Mouse (Mus musculus) neural tube, embryonic 15.5 days (tissue): ENCODE measurements around the gene Arfgap2. TPM values are rescaled to one million over a fixed set of nuclear protein-coding genes. Genes with fewer than 3 reads are reported as not detected.

Source experiments
- ATAC-seq: fragments of 200-750 bp; cut with Nextera tagmentation; 2 replicates; pipeline ENCODE4 v1.8.0; 2017; ENCODE audit warnings: mild to moderate bottlenecking, moderate TSS enrichment, moderate library complexity; ENCODE audit not compliant: low FRiP score
- H3K27ac ChIP-seq: fragments of 300-500 bp; sonication (generic); replicated peaks from 2 replicates; pipeline ENCODE4 v1.5.1; 2015; ENCODE audit warnings: mild to moderate bottlenecking, inconsistent platforms
- H3K27me3 ChIP-seq: fragments of 300-500 bp; sonication (generic); replicated peaks from 2 replicates; pipeline ENCODE4 v1.6.1; 2015; ENCODE audit warnings: inconsistent platforms
- H3K36me3 ChIP-seq: fragments of 300-500 bp; sonication (generic); 2 replicates; pipeline ENCODE4 v1.6.1; 2015; ENCODE audit warnings: inconsistent platforms
- H3K4me1 ChIP-seq: fragments of 300-500 bp; sonication (generic); 2 replicates; pipeline ENCODE4 v1.6.1; 2015; ENCODE audit warnings: inconsistent platforms
- H3K4me2 ChIP-seq: fragments of 300-500 bp; sonication (generic); 2 replicates; pipeline ENCODE4 v1.6.1; 2015; ENCODE audit warnings: inconsistent platforms, mild to moderate bottlenecking, moderate library complexity
- H3K4me3 ChIP-seq: fragments of 300-500 bp; sonication (generic); replicated peaks from 2 replicates; pipeline ENCODE4 v1.5.1; 2015; ENCODE audit warnings: mild to moderate bottlenecking, inconsistent platforms
- H3K9ac ChIP-seq: fragments of 300-500 bp; sonication (generic); replicated peaks from 2 replicates; pipeline ENCODE4 v1.6.1; 2015; ENCODE audit warnings: mild to moderate bottlenecking, inconsistent platforms
- H3K9me3 ChIP-seq: fragments of 300-500 bp; sonication (generic); replicated peaks from 2 replicates; pipeline ENCODE4 v1.6.1; 2016; ENCODE audit warnings: inconsistent platforms
- WGBS: fragments of 180-500 bp; shearing (Covaris S2); methylation state at CpG from one replicate; pipeline ENCODE4 v1.1.7; 2015; ENCODE audit warnings: mixed read lengths; 5-methylcytosine and 5-hydroxymethylcytosine counted together
- polyA plus RNA-seq: library from polyadenylated mRNA; unstranded; fragments of >200 nt; fragmentation: Nextera tagmentation; extraction: Ambion mirVana; gene quantifications from 2 replicates; pipeline ENCODE4 v1.2.1, GENCODE M21; 2015

Gene Arfgap2
- polyA plus RNA-seq, 1 experiment from 2014 or later, result 62.0 TPM

DNA sequence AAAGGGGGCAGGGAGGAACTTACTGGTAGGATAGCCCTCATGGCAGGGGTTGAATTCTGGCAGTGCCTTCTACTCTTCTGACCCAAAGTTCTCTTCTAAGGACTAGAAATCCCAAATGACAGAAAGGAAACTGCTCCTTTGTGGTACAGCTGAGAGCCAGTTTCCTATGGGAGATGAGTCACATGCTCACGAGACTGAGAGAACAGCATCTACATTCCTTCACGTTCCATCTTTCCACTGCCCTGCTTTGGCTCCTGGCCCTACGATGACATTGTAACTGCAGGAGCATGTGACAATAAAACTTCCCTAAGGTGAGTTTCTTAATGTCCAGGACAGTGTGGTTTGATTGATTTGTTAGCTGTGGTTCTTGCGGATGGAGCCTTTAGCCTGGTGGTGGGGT lies 16.4 kb upstream of the Arfgap2 start:
- WGBS, result 89% methylated on average over 4 of the region's 4 CpGs
- ATAC-seq, result no peak
- H3K36me3 ChIP-seq, result no peaks in the 10 kb centered on the region
- no peak overlapping the region for H3K27ac ChIP-seq
- no peaks in the 10 kb centered on the region for H3K9me3 ChIP-seq
- H3K4me3 ChIP-seq, result no peak overlapping the region
- no peaks in the 10 kb centered on the region for H3K4me1 ChIP-seq
- 0 out of 2 replicates have a peak, but pooled peaks cover 5% of the 10 kb centered on the region for H3K27me3 ChIP-seq
- H3K4me2 ChIP-seq, result no peak overlapping the region
- no peak overlapping the region for H3K9ac ChIP-seq

DNA sequence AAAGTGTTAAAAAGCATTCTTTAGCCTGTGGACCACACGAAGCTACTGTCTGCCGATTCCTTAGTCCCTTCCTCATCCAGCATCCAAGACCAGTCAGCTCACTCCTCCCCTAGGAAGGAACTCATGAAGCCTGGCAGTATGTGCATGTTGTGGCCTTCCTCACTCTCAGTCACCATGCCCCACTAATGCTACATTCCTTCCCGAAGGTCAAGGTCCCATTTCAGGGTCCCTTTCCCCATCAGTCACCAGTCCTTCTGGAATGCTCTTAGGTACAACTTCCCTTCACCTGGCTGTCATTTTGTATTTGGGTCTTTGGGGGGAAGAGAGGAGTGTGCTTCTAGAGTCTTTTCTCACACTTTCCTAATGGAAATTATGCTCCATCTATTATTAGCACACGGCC lies 12.8 kb upstream of the Arfgap2 start:
- Histone ChIP-seq H3K9me3 (no peaks in the 10 kb centered on the region), H3K27me3 (peaks cover 32% of the 10 kb centered on the region), H3K4me1 (peaks cover 25% of the 10 kb centered on the region), H3K4me2 (no peak overlapping the region), H3K4me3 (no peak overlapping the region), H3K36me3 (no peaks in the 10 kb centered on the region), H3K9ac (no peak overlapping the region), H3K27ac (no peak overlapping the region)
- 79% methylated on average over 4 of the region's 4 CpGs for WGBS
- ATAC-seq, result no peak

DNA sequence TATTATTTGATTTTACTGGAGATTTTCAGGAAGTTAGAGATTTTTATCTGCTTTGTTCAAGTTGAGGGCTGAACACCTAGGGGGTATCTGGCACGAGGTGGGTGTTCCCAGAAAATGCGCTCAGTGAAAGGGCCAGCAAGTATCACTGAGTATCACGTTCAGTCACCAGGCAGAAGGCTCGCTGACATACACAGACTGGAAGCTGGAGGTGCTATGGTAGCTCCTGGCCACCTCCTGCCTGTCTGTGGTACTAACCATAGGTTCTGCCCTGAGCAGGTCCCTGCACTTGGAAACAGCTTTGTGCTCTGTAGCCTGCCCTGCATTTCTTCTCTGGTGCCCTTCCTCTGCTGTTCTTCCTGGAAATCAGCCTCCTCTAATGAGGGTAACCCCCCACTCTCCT lies 12.3 kb upstream of the Arfgap2 start:
- Histone ChIP-seq H3K4me1 (peaks cover 30% of the 10 kb centered on the region), H3K36me3 (no peaks in the 10 kb centered on the region), H3K27me3 (peaks cover 35% of the 10 kb centered on the region), H3K9me3 (no peaks in the 10 kb centered on the region), H3K4me2 (no peak overlapping the region), H3K9ac (no peak overlapping the region), H3K27ac (no peak overlapping the region), H3K4me3 (no peak overlapping the region)
- ATAC-seq, result no peak
- WGBS, result 68% methylated on average over 4 of the region's 4 CpGs

DNA sequence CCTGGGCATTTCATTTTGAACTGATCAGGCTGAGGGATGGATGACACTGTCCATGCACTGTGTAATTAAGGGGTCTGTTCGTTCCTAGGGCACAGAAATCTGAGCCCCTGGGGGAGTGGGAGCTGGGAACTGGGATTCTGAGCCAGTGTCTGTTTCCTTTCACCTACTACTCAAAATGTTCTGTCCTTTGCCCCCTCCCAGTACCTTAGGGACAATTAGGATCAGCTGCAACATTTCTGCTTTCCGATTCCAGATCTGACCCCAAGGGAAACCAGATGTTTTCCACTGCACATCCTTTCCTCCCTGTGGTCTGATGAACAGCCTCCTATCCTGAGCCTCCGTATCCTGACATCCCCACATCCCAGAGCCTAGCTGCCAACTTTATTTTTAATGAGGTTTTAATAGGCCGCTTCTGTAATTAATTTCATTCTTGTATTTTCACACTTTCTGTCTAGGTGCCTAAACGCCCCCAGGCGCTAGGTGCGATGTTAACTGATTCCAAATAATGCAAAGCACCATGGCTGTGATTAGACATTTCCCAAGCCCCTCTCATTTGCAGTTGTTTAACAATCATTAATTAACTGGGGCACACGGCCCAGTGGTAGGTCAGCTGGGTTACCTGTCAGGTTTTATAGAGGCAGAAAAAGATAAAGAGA lies 9.9 kb upstream of the Arfgap2 start:
- Histone ChIP-seq H3K4me3 (no peak overlapping the region), H3K9me3 (no peaks in the 10 kb centered on the region), H3K36me3 (no peaks in the 10 kb centered on the region), H3K4me1 (peaks cover 39% of the 10 kb centered on the region), H3K27ac (no peak overlapping the region), H3K4me2 (peak overlapping the region; percentile 98), H3K9ac (no peak overlapping the region), H3K27me3 (peaks cover 44% of the 10 kb centered on the region)
- ATAC-seq, result no peak
- 20% methylated on average over 8 of the region's 8 CpGs for WGBS

DNA sequence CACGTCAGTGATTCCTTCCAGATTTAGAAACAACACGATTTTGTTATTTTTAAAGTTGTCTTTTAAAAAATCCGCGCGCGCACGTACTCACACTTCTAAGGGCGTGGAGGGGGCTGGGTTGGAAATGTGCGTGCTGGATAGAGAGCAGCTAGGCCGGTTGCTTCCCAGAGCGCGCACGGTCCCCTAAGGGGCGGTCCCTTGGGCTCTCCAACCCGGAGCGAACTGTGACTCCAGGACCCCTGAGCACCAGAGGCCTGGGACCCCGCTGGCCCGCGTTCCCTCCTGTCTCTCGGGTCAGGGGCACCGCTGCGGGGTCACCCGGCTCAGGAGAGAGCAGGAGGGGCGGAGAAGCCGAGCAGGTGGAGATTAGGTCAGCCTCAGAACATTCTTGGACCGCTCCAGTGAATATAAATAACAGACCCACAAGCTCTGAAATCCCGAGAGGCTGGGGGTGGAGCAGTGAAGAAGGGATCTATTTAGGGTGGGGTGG lies 9.1 kb upstream of the Arfgap2 start, which contains the start of gene Pacsin3:
Gene Pacsin3, plus strand, starts transcription at position 294 of the 490 bp plus-strand sequence.
- H3K4me2 ChIP-seq, result peak within 1 kb of the TSS; percentile 98
- no peaks in the 10 kb centered on the region for H3K9me3 ChIP-seq
- H3K27ac ChIP-seq, result peak within 1 kb of the TSS; percentile 70
- WGBS, result 2% methylated on average over 27 of the region's 27 CpGs
- peak within 1 kb of the TSS; percentile 53 for H3K4me3 ChIP-seq
- no peaks in the 10 kb centered on the region for H3K36me3 ChIP-seq
- peaks cover 44% of the 10 kb centered on the region for H3K27me3 ChIP-seq
- peaks cover 39% of the 10 kb centered on the region for H3K4me1 ChIP-seq
- peak within 1 kb of the TSS; percentile 48 for H3K9ac ChIP-seq
- no peak for ATAC-seq

DNA sequence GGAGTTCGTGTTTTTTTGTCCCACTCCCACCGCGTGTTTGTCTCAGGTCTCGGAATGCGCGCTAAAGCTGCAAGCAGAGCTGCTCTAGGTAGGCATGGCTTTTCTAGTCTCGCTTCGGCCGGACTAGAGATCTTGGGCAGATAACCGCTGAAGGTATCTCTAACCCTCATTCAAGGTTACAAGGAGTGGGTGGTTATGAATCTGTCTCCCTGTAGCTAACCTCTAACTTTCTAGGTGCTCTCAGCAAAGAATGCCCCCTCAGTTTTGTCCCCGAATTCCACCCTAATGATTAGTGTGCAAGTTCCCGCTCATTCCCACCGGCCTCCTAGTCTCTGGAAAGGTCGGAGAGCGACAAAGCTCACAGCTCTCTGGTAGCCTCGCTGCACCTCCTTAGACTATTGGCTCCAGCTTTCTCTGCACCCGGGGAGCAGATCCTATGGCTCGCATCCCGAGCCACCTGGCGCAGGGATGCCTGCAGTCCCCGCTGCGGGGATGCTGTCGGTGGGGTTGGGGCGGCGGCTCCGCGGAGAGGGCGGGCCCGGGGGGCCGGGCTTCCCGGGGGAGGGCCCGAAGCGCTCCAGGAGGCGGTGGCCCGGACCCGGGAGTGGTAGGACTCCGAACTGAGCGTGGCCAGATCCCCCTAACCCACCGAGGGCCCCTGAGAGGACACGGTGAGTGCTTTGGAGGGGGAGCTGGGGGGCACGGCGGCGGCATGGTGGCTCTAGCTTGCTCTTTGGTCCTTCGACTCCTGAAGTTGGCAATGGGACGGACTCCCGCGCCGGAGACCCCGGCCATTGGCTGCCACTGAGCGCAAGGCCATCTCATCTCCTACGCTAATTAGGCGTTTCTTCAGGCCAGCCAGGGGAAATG lies 8.3 kb upstream of the Arfgap2 start:
- Histone ChIP-seq H3K9me3 (no peaks in the 10 kb centered on the region), H3K27ac (peak overlapping the region; percentile 70), H3K36me3 (no peaks in the 10 kb centered on the region), H3K27me3 (peaks cover 44% of the 10 kb centered on the region), H3K9ac (peak overlapping the region; percentile 48), H3K4me1 (peaks cover 39% of the 10 kb centered on the region), H3K4me2 (peak overlapping the region; percentile 98), H3K4me3 (peak overlapping the region; percentile 53)
- ATAC-seq, result peak; percentile 35; the same call in 1 of the 2 replicates
- under 1% methylated on average over 52 of the region's 52 CpGs for WGBS

DNA sequence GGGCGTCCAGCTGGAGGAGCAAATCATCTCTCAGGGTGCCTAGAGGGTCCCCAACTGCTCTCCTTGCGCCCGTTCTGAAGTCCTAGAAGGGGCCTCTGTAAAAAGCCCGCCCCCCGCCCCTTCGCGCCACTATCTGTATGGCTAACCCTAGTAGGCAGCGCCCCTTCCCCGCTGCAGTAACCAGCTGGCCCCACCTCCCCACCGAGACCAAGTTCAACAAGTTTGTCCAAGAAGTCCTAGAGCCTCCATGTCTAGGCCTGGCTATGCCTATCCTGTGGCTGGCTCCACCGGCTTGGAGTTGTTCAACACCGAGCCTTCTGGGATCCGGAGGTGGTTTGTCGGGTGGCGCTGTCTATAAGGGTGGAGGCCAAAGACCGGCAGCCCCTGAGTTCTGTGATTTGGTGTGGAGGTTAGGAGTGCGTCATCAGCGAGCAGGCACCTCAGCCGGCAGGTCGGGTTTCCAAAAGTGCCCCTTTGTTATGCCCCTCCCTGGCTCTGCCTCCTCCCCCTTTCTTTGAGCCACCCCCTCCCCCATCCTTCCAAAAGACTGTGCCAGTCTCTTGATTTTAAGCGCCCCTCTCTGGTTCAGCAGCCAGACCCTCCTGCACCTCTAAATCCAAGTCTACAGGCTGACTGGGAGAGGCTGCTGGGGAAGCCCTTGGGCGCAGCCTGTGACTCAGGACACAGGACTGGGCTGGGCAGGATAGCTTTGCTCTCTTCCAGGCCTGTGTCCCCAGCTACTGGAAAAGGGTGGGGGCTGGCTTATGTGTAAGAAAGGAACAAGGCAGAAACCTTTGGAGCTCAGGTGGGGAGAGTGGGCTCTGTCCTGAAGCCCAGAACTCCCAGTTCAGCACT lies 7.4 kb upstream of the Arfgap2 start:
- Histone ChIP-seq H3K4me1 (peaks cover 39% of the 10 kb centered on the region), H3K27ac (peak overlapping the region; percentile 70), H3K36me3 (no peaks in the 10 kb centered on the region), H3K4me2 (peak overlapping the region; percentile 98), H3K9ac (peak overlapping the region; percentile 48), H3K4me3 (peak overlapping the region; percentile 53), H3K9me3 (no peaks in the 10 kb centered on the region), H3K27me3 (peaks cover 44% of the 10 kb centered on the region)
- 2% methylated on average over 22 of the region's 22 CpGs for WGBS
- peak; percentile 54 for ATAC-seq

DNA sequence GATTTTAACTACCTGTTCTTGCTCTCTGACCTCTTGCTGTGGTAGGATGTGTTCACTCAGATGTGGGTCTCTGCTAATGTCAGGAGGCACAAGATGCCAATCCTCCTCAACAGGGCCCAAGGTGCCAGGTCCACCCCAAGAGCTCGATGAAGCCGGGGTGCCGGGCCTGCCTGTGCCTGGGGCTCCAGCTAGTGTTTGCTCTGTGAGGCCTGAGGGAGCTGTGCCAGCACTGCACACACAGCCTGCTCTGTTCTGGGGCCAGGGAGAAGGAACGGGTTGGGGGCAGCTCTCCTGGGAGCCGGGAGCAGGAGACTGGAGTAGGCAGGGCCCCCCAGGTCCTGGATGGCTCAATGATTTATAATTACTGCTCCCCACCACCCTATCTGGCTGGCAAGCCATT lies 6.7 kb upstream of the Arfgap2 start:
- Histone ChIP-seq H3K4me1 (peaks cover 39% of the 10 kb centered on the region), H3K27ac (peak overlapping the region; percentile 70), H3K27me3 (peaks cover 41% of the 10 kb centered on the region), H3K9me3 (no peaks in the 10 kb centered on the region), H3K4me3 (peak overlapping the region; percentile 53), H3K4me2 (peak overlapping the region; percentile 98), H3K36me3 (no peaks in the 10 kb centered on the region), H3K9ac (peak overlapping the region; percentile 48; the same call in 1 of the 2 replicates)
- WGBS, result 57% methylated on average over 5 of the region's 5 CpGs
- ATAC-seq, result peak; percentile 39; the same call in 1 of the 2 replicates

DNA sequence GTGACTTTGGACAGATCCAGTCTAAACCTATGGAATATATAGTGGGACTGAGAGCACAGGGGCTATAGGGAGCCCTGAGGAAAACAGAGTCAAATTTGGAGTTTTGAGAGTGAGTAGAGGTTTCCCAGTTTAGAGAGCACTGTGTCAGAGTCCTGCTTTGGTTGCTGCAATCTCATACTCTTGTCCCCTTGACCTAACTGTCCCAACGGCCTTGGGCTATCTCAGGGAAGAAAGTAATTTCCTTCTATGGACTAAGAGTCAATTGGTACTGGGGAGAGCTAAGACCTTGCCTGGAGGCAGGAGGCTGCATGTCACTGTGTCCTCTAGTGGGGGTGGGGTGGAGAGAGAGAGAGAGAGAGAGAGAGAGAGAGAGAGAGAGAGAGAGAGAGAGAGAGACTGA lies 5.9 kb upstream of the Arfgap2 start:
- Histone ChIP-seq H3K4me2 (peak overlapping the region; percentile 98; the same call in 1 of the 2 replicates), H3K27ac (peak overlapping the region; percentile 70; the same call in 1 of the 2 replicates)

DNA sequence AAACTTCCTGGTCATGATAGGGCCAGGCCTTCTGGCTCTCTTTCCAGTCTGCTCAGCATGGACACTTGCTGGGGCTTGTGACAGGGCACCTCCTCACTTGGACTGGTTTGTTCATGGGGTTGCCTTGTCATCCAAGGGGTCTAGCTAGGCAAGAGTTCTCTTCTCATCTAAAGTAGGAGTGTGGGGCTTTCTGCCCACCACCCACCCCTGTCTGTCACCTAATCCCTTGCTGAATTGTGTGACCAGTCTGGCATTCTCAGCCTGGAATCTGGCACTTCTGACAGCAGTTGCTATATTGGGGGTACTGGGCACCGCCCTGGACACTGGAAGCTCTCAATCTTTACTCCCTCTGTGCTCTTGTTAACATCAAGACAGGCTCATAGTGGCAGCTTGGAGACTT lies 5.3 kb upstream of the Arfgap2 start:
- 92% methylated on average over 1 of the region's 1 CpGs for WGBS
- no peaks in the 10 kb centered on the region for H3K36me3 ChIP-seq
- peaks cover 32% of the 10 kb centered on the region for H3K27me3 ChIP-seq
- H3K9me3 ChIP-seq, result no peaks in the 10 kb centered on the region
- peaks cover 46% of the 10 kb centered on the region for H3K4me1 ChIP-seq
- H3K4me3 ChIP-seq, result no peak overlapping the region
- H3K27ac ChIP-seq, result no peak overlapping the region
- H3K4me2 ChIP-seq, result no peak overlapping the region
- H3K9ac ChIP-seq, result no peak overlapping the region
- ATAC-seq, result no peak

More for the DNA sequence above, 5.9 kb upstream of the Arfgap2 start:
- H3K4me3 ChIP-seq, result no peak overlapping the region
- no peaks in the 10 kb centered on the region for H3K36me3 ChIP-seq
- peaks cover 40% of the 10 kb centered on the region for H3K4me1 ChIP-seq
- H3K27me3 ChIP-seq, result peaks cover 37% of the 10 kb centered on the region
- no peak overlapping the region for H3K9ac ChIP-seq
- no peaks in the 10 kb centered on the region for H3K9me3 ChIP-seq
- no peak for ATAC-seq
- 64% methylated on average over 1 of the region's 1 CpGs for whole genome bisulfite sequencing
